Mouse (Mus musculus) E14TG2a.4 (cell line): Measurements from ENCODE around the gene Tmem129.

Experiments
- CTCF ChIP-seq: conservative IDR thresholded peaks from 2 replicates; pipeline ENCODE4 v1.5.1; 2014; ENCODE audit warnings: low read length
- NANOG ChIP-seq: IDR thresholded peaks from 2 replicates; pipeline ENCODE4 v1.6.1; 2014; ENCODE audit warnings: borderline replicate concordance, low read length, mixed read lengths
- POU5F1 ChIP-seq: IDR thresholded peaks from 2 replicates; pipeline ENCODE4 v1.6.1; 2014; ENCODE audit warnings: low read length, borderline replicate concordance

DNA sequence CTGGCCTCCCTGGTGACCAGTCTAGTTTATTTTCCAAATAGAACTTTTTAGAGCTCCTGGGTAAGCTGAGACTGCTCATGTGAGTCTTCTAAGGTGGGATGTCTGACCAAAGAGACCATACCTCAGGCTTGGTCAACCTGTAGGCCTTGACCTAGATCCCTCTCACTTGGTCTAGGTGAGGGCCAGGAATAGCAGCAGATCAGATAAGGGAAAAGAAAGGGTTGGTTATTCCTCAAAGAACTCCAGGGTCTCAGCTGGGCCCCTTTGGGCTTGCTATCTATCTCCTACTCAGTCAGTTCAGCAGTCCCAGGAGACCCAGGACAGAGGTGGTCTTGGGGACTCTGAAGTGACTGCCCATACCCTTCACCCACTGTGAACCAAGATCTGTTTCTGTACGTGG, 39.3 kb upstream of the Tmem129 start:
- TF ChIP-seq CTCF (no peak), NANOG (no peak), POU5F1 (no peak)
